Mouse (Mus musculus): ENCODE measurements around the gene Hjurp. TPM values are rescaled to one million over a fixed set of nuclear protein-coding genes. Genes with fewer than 3 reads are reported as not detected.

Hjurp gene
- polyA plus RNA-seq, 2 experiments: 139 to 277 TPM

GRCm38 (mm10) chr1:88245881-88246280, 31.6 kb downstream of the Hjurp start:
- TF ChIP-seq POLR2A (IDR thresholded peaks at IDR 0.05; ENCODE audit: borderline replicate concordance, extremely low read depth, insufficient read depth, insufficient read length): no peak
- ATAC-seq (ENCODE audit: low FRiP score, low read depth) (no peak), DNase-seq (ENCODE audit: low spot score) (no peak)
- 75% methylated on average over 6 of the region's 6 CpGs for WGBS
- H3K4me2 ChIP-seq (replicated peaks; ENCODE audit: low read depth, low read length, severe bottlenecking): no peak overlapping the region
- H3K9me3 ChIP-seq (ENCODE audit: control insufficient read depth, low read length): peaks cover 94% of the 10 kb centered on the region
- H3K27ac ChIP-seq (replicated peaks; ENCODE audit: low read depth, low read length): no peak overlapping the region
- H3K9ac ChIP-seq (ENCODE audit: low read depth, low read length, severe bottlenecking): no peak overlapping the region
- no peaks in the 10 kb centered on the region for H3K4me1 ChIP-seq (ENCODE audit: control insufficient read depth, insufficient read depth, low read length)
- H3K36me3 ChIP-seq (ENCODE audit: control insufficient read depth, insufficient read depth, low read length): no peaks in the 10 kb centered on the region
- H3K4me3 ChIP-seq (replicated peaks; ENCODE audit: low read length): no peak overlapping the region
- H3K27me3 ChIP-seq (ENCODE audit: control insufficient read depth, insufficient read depth, low read length): no peaks in the 10 kb centered on the region

DNA sequence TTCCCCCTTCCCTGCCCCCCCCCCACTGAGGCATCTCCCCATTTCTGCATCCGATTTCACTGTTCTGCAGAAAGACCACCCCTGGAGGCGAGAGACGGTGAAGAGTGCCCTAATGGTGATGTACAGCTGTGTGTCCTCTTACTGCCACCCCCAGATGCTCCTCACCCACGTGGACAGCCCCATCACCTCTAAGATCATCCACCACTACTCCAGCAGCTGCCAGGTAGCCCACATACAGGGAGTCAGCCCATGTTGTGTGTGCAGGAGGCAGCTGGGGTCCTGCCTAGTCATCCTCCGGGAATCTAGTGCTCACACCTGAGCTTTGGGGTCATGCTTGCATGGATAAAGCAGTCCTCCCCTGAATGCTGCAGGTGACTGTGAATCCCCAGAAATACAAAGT, 33.6 kb downstream of the Hjurp start:
- Histone ChIP-seq H3K36me3 (ENCODE audit: control insufficient read depth, insufficient read depth, low read length) (no peaks in the 10 kb centered on the region), H3K27me3 (ENCODE audit: control insufficient read depth, insufficient read depth, low read length) (no peaks in the 10 kb centered on the region), H3K9me3 (ENCODE audit: control insufficient read depth, low read length) (peaks cover 94% of the 10 kb centered on the region), H3K4me1 (ENCODE audit: control insufficient read depth, insufficient read depth, low read length) (no peaks in the 10 kb centered on the region), H3K9ac (ENCODE audit: low read depth, low read length, severe bottlenecking) (no peak overlapping the region), H3K4me3 (replicated peaks; ENCODE audit: low read length) (no peak overlapping the region), H3K27ac (replicated peaks; ENCODE audit: low read depth, low read length) (no peak overlapping the region), H3K4me2 (replicated peaks; ENCODE audit: low read depth, low read length, severe bottlenecking) (no peak overlapping the region)
- DNase-seq (ENCODE audit: low spot score): no peak
- ATAC-seq (ENCODE audit: low FRiP score, low read depth): no peak
- no peak for TF ChIP-seq POLR2A (IDR thresholded peaks at IDR 0.05; ENCODE audit: borderline replicate concordance, extremely low read depth, insufficient read depth, insufficient read length)
- WGBS: 60% methylated on average over 5 of the region's 5 CpGs

DNA sequence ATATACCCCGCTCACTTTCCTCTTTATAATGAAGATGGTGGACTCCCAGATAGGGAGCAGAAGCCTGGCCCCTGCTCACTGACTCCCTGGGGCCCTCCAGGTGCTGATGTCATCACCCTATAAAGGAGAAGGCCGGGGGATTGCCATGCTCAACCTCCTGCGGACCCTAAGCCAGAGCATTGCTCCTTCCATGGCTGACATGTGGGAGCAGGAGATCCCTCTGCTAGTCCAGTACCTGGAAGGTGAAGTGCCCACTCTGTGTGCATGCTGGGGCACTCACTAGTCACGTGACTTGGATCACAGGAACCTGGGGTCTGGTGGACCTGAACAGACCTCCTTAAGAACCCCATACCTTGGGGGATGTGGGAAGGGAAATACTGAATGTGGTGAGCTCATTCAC, 36.9 kb downstream of the Hjurp start:
- Histone ChIP-seq H3K4me1 (ENCODE audit: control insufficient read depth, insufficient read depth, low read length) (no peaks in the 10 kb centered on the region), H3K27me3 (ENCODE audit: control insufficient read depth, insufficient read depth, low read length) (no peaks in the 10 kb centered on the region), H3K9me3 (ENCODE audit: control insufficient read depth, low read length) (peaks cover 93% of the 10 kb centered on the region), H3K9ac (ENCODE audit: low read depth, low read length, severe bottlenecking) (no peak overlapping the region), H3K4me2 (replicated peaks; ENCODE audit: low read depth, low read length, severe bottlenecking) (no peak overlapping the region), H3K4me3 (replicated peaks; ENCODE audit: low read length) (no peak overlapping the region), H3K27ac (replicated peaks; ENCODE audit: low read depth, low read length) (no peak overlapping the region), H3K36me3 (ENCODE audit: control insufficient read depth, insufficient read depth, low read length) (no peaks in the 10 kb centered on the region)
- 75% methylated on average over 4 of the region's 4 CpGs for WGBS
- no peak for DNase-seq (ENCODE audit: low spot score)
- no peak for ATAC-seq (ENCODE audit: low FRiP score, low read depth)
- no peak for TF ChIP-seq POLR2A (IDR thresholded peaks at IDR 0.05; ENCODE audit: borderline replicate concordance, extremely low read depth, insufficient read depth, insufficient read length)

DNA sequence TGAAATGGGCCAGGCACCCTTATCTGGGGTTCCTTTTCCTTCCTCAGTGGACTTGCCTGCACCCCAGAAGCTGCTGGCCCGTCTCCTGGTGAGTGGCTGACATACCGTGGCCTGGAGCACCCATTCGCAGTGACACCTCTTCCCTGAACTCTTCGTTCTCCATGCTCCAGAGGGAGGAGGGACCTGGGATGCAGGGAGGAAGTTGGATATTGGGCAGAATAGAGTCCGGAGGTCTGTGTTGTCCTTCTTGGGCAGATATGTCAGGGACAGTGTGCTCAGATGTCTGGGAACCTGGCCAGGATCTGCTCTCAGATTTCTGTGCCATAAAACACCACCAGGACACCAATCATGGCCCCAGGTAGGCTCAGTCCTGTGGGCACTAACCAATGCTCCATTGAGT, 37.4 kb downstream of the Hjurp start:
- TF ChIP-seq POLR2A (IDR thresholded peaks at IDR 0.05; ENCODE audit: borderline replicate concordance, extremely low read depth, insufficient read depth, insufficient read length): no peak
- Histone ChIP-seq H3K36me3 (ENCODE audit: control insufficient read depth, insufficient read depth, low read length) (no peaks in the 10 kb centered on the region), H3K4me1 (ENCODE audit: control insufficient read depth, insufficient read depth, low read length) (no peaks in the 10 kb centered on the region), H3K27ac (replicated peaks; ENCODE audit: low read depth, low read length) (no peak overlapping the region), H3K9me3 (ENCODE audit: control insufficient read depth, low read length) (peaks cover 93% of the 10 kb centered on the region), H3K9ac (ENCODE audit: low read depth, low read length, severe bottlenecking) (no peak overlapping the region), H3K4me2 (replicated peaks; ENCODE audit: low read depth, low read length, severe bottlenecking) (no peak overlapping the region), H3K27me3 (ENCODE audit: control insufficient read depth, insufficient read depth, low read length) (no peaks in the 10 kb centered on the region), H3K4me3 (replicated peaks; ENCODE audit: low read length) (no peak overlapping the region)
- ATAC-seq (ENCODE audit: low FRiP score, low read depth) (no peak), DNase-seq (ENCODE audit: low spot score) (no peak)
- 70% methylated on average over 5 of the region's 5 CpGs for WGBS

DNA sequence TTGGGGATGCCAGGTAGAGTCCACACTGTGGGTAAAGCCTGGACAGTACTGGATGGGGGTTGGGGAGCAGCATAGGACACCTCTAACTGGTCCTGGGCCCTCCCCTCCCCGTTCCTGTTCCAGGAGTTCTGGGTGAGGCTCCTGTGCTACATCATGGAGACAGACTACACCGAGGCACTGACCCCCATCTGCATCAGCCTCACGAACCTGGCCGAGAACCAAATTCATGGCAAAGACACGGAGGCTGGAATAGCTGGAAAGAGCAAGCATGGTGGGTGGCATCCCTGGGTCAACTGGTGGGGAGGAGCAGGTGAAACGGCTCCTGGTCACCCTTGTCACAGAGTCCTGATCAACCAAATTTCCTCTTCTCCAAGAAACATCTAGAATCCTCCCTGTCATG, 38.7 kb downstream of the Hjurp start:
- H3K9me3 ChIP-seq (ENCODE audit: control insufficient read depth, low read length): peaks cover 94% of the 10 kb centered on the region
- 77% methylated on average over 6 of the region's 6 CpGs for WGBS
- DNase-seq (ENCODE audit: low spot score) (no peak), ATAC-seq (ENCODE audit: low FRiP score, low read depth) (no peak)
- H3K4me3 ChIP-seq (replicated peaks; ENCODE audit: low read length): no peak overlapping the region
- no peaks in the 10 kb centered on the region for H3K4me1 ChIP-seq (ENCODE audit: control insufficient read depth, insufficient read depth, low read length)
- no peaks in the 10 kb centered on the region for H3K36me3 ChIP-seq (ENCODE audit: control insufficient read depth, insufficient read depth, low read length)
- no peak overlapping the region for H3K9ac ChIP-seq (ENCODE audit: low read depth, low read length, severe bottlenecking)
- no peak overlapping the region for H3K4me2 ChIP-seq (replicated peaks; ENCODE audit: low read depth, low read length, severe bottlenecking)
- no peak overlapping the region for H3K27ac ChIP-seq (replicated peaks; ENCODE audit: low read depth, low read length)
- no peaks in the 10 kb centered on the region for H3K27me3 ChIP-seq (ENCODE audit: control insufficient read depth, insufficient read depth, low read length)
- no peak for TF ChIP-seq POLR2A (IDR thresholded peaks at IDR 0.05; ENCODE audit: borderline replicate concordance, extremely low read depth, insufficient read depth, insufficient read length)

- ATAC-seq (ENCODE audit: low FRiP score, low read depth) (no peak), DNase-seq (ENCODE audit: low spot score) (no peak)
- no peak for TF ChIP-seq POLR2A (IDR thresholded peaks at IDR 0.05; ENCODE audit: borderline replicate concordance, extremely low read depth, insufficient read depth, insufficient read length)
- H3K27me3 ChIP-seq (ENCODE audit: control insufficient read depth, insufficient read depth, low read length): no peaks in the 10 kb centered on the region
- H3K4me2 ChIP-seq (replicated peaks; ENCODE audit: low read depth, low read length, severe bottlenecking): no peak overlapping the region
- H3K9ac ChIP-seq (ENCODE audit: low read depth, low read length, severe bottlenecking): no peak overlapping the region
- H3K27ac ChIP-seq (replicated peaks; ENCODE audit: low read depth, low read length): no peak overlapping the region
- WGBS: 79% methylated on average over 5 of the region's 5 CpGs
- no peaks in the 10 kb centered on the region for H3K4me1 ChIP-seq (ENCODE audit: control insufficient read depth, insufficient read depth, low read length)
- H3K9me3 ChIP-seq (ENCODE audit: control insufficient read depth, low read length): peaks cover 95% of the 10 kb centered on the region
- H3K4me3 ChIP-seq (replicated peaks; ENCODE audit: low read length): no peak overlapping the region
- H3K36me3 ChIP-seq (ENCODE audit: control insufficient read depth, insufficient read depth, low read length): no peaks in the 10 kb centered on the region
Measured at GRCm38 (mm10) chr1:88237311-88237710, 40.1 kb downstream of the Hjurp start.

Data from limb, embryonic 14.5 days (tissue).